Mouse (Mus musculus) cerebellum, adult 2 months (tissue): ENCODE measurements around the gene Tspan18. TPM values are rescaled to one million over a fixed set of nuclear protein-coding genes. Genes with fewer than 3 reads are reported as not detected.

Experiments
- DNase-seq, 2 experiments: peaks; one replicate each; pipeline ENCODE4 v3.0.0; 2021
- H3K27ac ChIP-seq: fragments of 200-500 bp; 2 replicates; pipeline ENCODE4 v1.5.1; 2012; ENCODE audit warnings: low read length, control low read depth, inconsistent platforms; ENCODE audit not compliant: insufficient read depth
- H3K27me3 ChIP-seq: fragments of 200-500 bp; 2 replicates; pipeline ENCODE4 v1.6.1; 2012; ENCODE audit warnings: inconsistent platforms, mild to moderate bottlenecking, low read length, moderate library complexity; ENCODE audit not compliant: control insufficient read depth, insufficient read depth
- H3K4me1 ChIP-seq: fragments of 200-500 bp; 2 replicates; pipeline ENCODE4 v1.6.1; 2011; ENCODE audit warnings: low read length; ENCODE audit not compliant: control insufficient read depth, insufficient read depth
- H3K4me3 ChIP-seq: fragments of 200-500 bp; replicated peaks from 2 replicates; pipeline ENCODE3; 2011; ENCODE audit warnings: mild to moderate bottlenecking, low read depth, low read length, control low read depth; ENCODE audit not compliant: insufficient read depth
- CTCF ChIP-seq: fragments of 200-500 bp; IDR thresholded peaks from 2 replicates; pipeline ENCODE4 v1.5.1; 2011; ENCODE audit warnings: low read depth, mild to moderate bottlenecking, control low read depth, low read length, moderate library complexity, borderline replicate concordance; ENCODE audit not compliant: insufficient read depth
- POLR2A ChIP-seq: fragments of 200-500 bp; IDR thresholded peaks from 2 replicates; pipeline ENCODE4 v1.6.1; 2011; ENCODE audit warnings: low read length, control low read depth, borderline replicate concordance; ENCODE audit not compliant: insufficient read depth
- WGBS: fragments of 180-500 bp; shearing (Covaris S2); methylation state at CpG from one replicate; pipeline ENCODE4 v1.1.7; 2018; 5-methylcytosine and 5-hydroxymethylcytosine counted together
- polyA plus RNA-seq: library from polyadenylated mRNA; depleted of rRNA; stranded (reverse); fragments of >200 nt; gene quantifications from 2 replicates; pipeline ENCODE4 v1.2.3, GENCODE M21; 2012

Gene Tspan18
- polyA plus RNA-seq, 1 experiment, result 11.3 TPM

GRCm38 (mm10) chr2:93353725-93354124 is 19.4 kb upstream of the Tspan18 start:
- WGBS, result 91% methylated on average over 4 of the region's 4 CpGs
- Histone ChIP-seq H3K4me3 (no peak overlapping the region), H3K4me1 (no peaks in the 10 kb centered on the region; the same call in 1 of the 2 replicates), H3K27me3 (no peaks in the 10 kb centered on the region), H3K27ac (no peak overlapping the region)
- DNase-seq, result no peak
- no peak for TF ChIP-seq CTCF
- no peak for TF ChIP-seq POLR2A

- DNase-seq, result no peak
- WGBS, result 87% methylated on average over 8 of the region's 8 CpGs
Observed at GRCm38 (mm10) chr2:93352915-93353685, 18.8 kb upstream of the Tspan18 start.

DNA sequence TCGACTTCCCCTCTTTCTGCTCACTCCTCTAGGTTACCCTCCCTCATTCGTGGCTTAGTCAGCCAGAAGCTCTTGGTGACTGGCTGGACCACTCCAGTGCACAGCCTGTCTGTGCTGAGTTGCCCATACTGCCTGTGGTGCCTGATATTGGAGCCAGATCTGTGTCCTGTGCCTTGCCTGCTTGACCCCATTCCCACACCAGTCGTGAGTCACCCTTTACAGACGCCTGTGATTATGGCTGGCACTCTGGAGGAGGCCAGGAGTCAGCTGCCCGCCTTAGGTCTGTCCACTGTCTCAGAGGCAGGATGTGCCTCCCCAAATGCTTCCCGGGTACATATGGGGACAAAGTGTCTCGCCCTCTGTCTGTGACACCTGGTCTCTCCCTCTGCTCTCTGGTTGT is 17.0 kb upstream of the Tspan18 start:
- no peak for DNase-seq
- H3K4me3 ChIP-seq, result no peak overlapping the region
- 34% methylated on average over 7 of the region's 7 CpGs for WGBS
- TF ChIP-seq CTCF, result no peak
- no peak overlapping the region for H3K27ac ChIP-seq
- H3K4me1 ChIP-seq, result no peaks in the 10 kb centered on the region; the same call in 1 of the 2 replicates
- H3K27me3 ChIP-seq, result no peaks in the 10 kb centered on the region

More at GRCm38 (mm10) chr2:93352915-93353685, 18.8 kb upstream of the Tspan18 start:
- no peaks in the 10 kb centered on the region for H3K27me3 ChIP-seq
- H3K4me3 ChIP-seq, result no peak overlapping the region
- no peak overlapping the region for H3K27ac ChIP-seq
- TF ChIP-seq CTCF (no peak), POLR2A (no peak)
- no peaks in the 10 kb centered on the region; the same call in 1 of the 2 replicates for H3K4me1 ChIP-seq

GRCm38 (mm10) chr2:93347018-93347417 is 12.7 kb upstream of the Tspan18 start:
- H3K27ac ChIP-seq, result no peak overlapping the region
- no peak overlapping the region for H3K4me3 ChIP-seq
- H3K27me3 ChIP-seq, result no peaks in the 10 kb centered on the region; the same call in 1 of the 2 replicates
- DNase-seq, result no peak
- WGBS, result 94% methylated on average over 5 of the region's 5 CpGs
- H3K4me1 ChIP-seq, result no peaks in the 10 kb centered on the region; the same call in 1 of the 2 replicates
- TF ChIP-seq CTCF (no peak), POLR2A (no peak)

- 61% methylated on average over 6 of the region's 6 CpGs for WGBS
- Histone ChIP-seq H3K27ac (no peak overlapping the region), H3K4me3 (no peak overlapping the region), H3K4me1 (no peaks in the 10 kb centered on the region; the same call in 1 of the 2 replicates), H3K27me3 (no peaks in the 10 kb centered on the region; the same call in 1 of the 2 replicates)
- TF ChIP-seq CTCF (no peak), POLR2A (no peak)
- no peak for DNase-seq
Observed at GRCm38 (mm10) chr2:93346609-93347008, 12.3 kb upstream of the Tspan18 start.

GRCm38 (mm10) chr2:93345663-93346268 is 11.5 kb upstream of the Tspan18 start:
- H3K4me1 ChIP-seq, result no peaks in the 10 kb centered on the region; the same call in 1 of the 2 replicates
- WGBS, result 89% methylated on average over 5 of the region's 5 CpGs
- no peak overlapping the region for H3K4me3 ChIP-seq
- TF ChIP-seq POLR2A, result no peak
- no peak for TF ChIP-seq CTCF
- no peak overlapping the region for H3K27ac ChIP-seq
- no peak for DNase-seq
- H3K27me3 ChIP-seq, result no peaks in the 10 kb centered on the region; the same call in 1 of the 2 replicates

DNA sequence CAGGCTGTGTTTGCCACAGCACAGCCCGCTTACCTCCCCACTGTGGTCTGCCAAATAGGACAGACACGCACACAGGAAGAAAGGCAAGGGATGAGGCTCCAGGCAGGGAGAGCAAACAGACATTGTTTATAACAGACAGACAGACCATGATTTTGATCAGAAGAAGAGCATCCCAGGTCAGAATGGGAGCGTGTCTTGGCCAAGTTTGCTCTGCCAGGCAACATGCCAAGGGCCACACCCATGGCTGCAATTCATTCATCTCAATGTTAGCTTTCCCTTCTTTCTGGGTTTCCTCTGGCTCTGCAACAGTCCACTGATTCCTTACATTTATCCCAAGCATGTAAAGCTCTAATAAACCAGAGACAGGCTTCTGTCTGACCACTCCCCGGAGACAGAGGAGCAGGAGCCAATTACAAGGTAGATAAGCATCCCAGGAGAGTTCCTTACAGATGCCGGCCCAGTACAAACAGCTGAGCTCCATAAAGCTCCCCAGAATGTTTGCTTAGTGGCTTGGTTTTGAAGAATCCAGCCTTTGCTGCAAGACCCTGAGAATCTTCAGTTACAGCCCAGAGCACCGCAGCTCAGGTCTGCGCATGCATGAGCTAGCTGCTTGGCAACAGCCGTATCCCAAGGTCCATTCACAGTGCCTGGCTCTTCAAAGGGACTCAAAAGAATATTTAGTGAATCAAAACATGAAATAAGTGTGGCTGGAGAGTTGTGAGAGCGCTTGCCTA is 5.2 kb upstream of the Tspan18 start:
- TF ChIP-seq CTCF (no peak), POLR2A (no peak)
- no peaks in the 10 kb centered on the region for H3K4me1 ChIP-seq

More for the DNA sequence above, 5.2 kb upstream of the Tspan18 start:
- Histone ChIP-seq H3K27ac (no peak overlapping the region), H3K27me3 (no peaks in the 10 kb centered on the region), H3K4me3 (no peak overlapping the region)
- WGBS, result 66% methylated on average over 9 of the region's 9 CpGs
- no peak for DNase-seq
